Mouse (Mus musculus) activated CD4-positive, CD25-positive, alpha-beta regulatory T cell, adult 9 weeks (primary cell): ENCODE measurements around the gene Pdcd10. TPM values are rescaled to one million over a fixed set of nuclear protein-coding genes. Genes with fewer than 3 reads are reported as not detected.

Experiments used
- polyA plus RNA-seq: library from polyadenylated mRNA; unstranded; fragments of 100-300 nt; shearing (Covaris generic); gene quantifications from one replicate; pipeline ENCODE4 v1.2.1, GENCODE M21; 2017

Gene Pdcd10
- polyA plus RNA-seq, result 209 TPM

DNA sequence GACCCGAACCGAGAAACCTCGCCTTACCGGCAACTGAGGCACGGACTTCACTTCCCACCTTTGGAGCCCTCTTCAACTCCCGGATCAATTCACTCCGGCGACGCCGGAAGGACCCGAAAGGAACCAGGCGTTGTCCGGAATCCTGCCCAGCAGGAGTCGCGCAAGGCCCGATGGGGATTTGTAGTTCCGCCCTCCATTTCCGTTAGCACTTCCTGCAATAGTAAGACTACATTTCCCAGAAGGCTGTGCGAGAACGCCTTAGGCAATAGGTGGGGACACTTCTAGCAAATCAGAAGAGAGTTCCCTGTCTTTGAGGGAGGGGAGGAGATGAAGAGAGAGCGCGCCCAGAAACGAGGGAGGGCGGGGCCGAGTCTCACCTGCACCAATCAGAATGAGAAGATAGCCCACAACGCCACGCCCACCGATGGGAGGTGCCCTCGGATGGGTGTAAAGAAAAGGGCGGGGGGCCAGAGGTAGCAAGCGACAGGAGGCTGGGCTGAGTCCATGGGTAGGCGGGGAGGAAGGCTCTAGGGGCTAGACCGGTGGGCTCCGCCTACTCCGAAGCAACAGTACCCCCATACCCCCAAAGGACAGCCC is at the start of gene Pdcd10:
Pdcd10 (minus strand) TSS at position 162 of the 597 bp plus-strand sequence.

DNA sequence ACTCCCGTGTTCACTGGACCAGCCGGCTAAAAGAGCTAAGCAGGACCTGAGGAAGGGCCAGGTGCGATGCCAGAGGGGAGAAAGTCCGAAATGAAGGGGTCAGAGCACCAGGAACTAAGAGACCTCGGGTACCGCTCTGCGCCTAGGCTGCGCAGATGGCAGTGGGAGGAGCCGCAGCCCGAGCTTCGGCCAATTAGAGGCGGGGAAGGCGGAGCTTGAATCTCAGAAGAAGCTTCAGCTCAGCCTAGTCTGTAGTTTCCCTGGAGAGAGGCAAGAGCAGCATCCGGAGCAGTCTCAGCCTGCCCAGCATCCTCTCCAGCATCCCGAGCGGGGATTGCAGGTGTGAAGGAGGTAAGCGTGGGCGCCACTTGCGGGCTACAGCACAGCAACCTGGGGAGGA is 636 bp upstream of the Pdcd10 start, which contains the start of gene Serpini1:
Serpini1 (plus strand) TSS at position 256 of the 400 bp plus-strand sequence.

DNA sequence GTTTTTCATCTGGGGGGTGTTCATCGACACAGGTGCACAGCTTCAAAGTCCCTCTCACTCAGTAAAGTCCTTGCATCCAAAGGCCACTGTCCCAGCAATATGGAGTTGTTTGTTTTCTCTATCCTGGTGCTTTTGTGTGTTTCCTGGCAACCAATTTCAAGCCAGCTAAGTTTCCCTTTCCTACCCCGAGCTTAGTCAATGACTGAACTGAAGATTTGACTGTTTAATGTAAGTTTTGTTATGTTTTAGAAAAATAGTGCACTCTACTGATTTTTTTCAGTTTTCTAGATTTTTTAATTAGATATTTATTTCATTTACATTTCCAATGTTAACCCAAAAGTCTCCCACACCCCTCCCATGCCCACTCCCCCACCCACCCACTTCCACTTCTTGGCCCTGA is 74.6 kb downstream of the Pdcd10 start, which contains the start of gene Wdr49:
Wdr49 (minus strand) TSS at position 101 of the 400 bp plus-strand sequence.

Other genes with a start within 250 kb of the Pdcd10 start
- gene Wdr49, start 74.7 kb downstream of the Pdcd10 start, polyA plus RNA-seq, result not detected
- 27.7 TPM for gene Serpini1, start 691 bp upstream of the Pdcd10 start, polyA plus RNA-seq
- gene Gm29133, start 191.3 kb upstream of the Pdcd10 start, polyA plus RNA-seq, result not detected